Mouse (Mus musculus) induced T-regulatory cell, adult 2 months (primary cell): Measurements from ENCODE around the gene Rnf2.

Source experiments
- DNase-seq: peaks from one replicate; pipeline ENCODE4 v3.0.0-alpha.2; 2012; ENCODE audit warnings: low read depth

Rnf2 gene

DNA sequence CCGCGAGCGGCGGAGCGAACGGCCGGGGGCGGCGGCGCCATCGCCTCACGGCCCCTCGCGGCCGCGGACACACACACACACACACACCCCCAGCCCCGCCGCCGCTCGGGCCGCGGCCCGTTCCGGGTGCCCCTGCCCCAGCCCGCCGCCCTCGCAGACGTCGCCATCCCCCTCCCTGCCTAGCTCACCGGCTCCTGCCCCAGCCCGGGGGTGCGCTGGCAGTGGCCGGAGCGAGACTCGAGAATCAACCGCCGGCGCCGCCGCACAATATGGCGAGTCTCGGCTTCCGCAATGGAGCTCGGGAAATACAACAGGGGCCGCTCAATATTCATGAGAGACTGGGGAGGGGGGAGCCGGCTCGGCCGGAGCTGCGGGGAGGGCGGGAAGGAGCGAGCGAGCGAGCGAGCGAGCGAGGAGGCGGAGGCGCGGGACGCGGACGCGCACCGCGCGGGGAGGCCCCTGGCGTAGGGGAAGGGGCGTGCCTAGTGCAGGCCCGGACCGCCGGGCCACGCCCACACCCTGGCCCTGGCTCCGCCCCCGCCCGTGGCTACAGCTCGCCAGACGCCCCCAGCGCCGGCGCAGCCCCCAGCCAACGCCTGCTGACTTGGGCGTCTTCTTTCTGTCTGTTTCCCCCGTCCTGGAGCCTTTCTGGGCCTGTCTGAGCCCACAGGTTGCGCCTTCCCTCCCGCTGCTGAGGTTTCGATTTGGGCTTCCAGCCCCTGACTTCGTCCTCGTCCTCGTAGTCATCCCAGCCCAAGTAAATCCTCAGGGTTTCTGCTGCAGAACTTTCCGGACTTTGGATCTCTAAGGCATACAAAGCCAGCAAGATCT lies at the start of gene Rnf2:
Gene Rnf2, minus strand, starts transcription at position 425 of the 831 bp plus-strand sequence.
- peak; percentile 95 for DNase-seq

- DNase-seq, result no peak
These were observed 49.0 kb upstream of the Rnf2 start for GRCm38 (mm10) chr1:151549794-151550193.

DNA sequence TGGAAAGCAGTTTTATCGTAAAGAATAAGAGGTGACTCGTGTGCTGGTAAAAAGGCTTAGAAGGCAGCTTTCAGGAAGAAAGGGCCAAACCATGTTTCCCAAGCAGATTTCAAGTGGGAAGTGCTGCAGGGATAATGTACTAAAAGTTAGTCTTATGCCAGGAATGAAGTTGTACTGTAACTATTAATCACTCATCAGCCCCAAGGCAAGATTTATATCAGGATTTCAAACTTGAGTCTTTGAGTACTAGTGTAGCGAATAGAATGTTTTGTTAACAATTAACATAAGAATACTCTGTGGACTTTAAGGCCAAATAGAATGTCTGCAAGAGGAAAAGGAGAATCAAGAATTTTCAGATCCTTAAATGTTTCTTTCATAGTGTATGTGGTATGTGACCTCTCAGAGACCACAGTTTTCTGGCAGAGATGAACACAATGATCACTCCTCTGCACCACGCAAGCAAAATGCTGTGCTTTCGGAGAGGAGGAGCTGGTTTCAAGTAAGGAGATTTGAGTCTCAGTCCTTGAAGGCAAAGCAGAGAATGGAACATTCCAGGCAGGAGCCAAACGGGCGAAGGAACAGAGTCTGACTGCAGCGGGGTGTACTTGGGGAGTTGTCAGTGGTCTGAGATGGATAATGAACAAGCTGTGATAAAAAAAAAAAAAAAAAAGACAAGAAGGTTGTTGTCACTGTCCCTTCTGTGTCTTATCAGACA lies 48.3 kb upstream of the Rnf2 start:
- DNase-seq, result no peak

DNA sequence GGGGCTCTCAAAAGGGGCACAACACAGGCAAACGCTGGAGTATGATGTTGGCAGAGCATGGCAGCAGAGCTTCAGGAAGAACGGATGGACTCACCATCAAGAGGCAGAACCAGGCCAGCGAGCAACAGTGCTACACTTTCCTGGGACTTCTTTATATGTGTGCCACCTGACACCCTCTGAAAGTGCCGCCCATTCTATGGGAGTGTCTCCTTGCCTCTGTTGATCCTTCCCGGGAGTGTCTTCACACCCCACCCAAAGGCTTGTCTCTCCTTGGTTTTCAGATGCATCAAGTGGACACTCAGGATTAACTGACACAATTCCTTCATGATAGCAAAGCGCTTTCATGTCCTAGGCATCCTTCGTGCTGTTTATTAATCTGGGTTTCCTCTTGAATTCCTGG lies 44.8 kb upstream of the Rnf2 start:
- no peak for DNase-seq

- DNase-seq, result no peak
These were observed 43.8 kb upstream of the Rnf2 start for GRCm38 (mm10) chr1:151544581-151544980.

DNA sequence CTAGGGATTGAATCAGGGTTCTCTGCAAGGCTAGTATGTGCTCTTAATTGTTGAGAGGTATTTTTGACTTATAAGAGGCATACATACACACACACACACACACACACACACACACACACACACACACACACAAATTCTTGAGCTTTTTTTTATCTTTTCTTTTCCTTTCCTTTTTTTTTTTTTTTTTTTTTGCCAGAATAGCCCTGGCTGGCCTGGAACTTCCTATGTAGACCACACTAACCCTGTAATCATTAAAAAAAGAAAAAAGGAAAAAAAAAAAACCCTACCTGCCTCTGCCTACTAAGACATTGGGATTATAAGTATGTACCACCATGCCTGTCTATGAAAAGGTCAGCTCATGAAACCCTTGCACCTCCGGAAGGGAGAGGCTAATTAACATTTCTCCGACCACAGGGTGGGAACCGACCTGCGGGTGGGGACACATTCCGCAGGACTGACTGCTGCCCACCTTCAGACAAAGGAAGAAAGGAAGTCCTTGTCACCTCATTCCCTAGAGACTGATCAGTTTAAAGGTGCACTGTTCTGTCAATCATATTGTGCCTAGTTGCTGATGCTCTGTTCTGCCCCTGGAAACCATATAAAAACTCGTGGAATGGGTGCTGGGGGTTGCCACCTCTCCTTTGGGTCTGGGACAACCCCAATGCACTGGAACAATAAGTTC lies 43.2 kb upstream of the Rnf2 start:
- DNase-seq, result no peak

DNA sequence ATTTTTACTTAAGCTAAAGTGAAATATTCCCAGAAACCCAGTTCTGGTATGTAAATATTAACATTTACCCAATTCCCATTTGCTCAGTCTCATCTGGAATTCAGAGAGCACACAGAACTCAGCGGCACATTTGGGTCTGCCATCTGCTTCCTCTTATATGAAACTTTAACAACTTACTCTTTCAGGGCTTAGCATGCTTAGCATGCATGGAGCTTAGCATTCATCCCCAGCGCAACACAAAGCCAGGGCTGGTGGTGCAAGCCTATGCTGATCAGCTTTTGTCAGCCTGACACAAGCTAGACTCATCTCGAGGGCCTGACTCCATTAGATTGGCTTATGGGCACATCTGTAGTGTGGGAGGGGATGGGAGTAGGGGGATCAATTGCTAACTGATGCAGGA lies 25.9 kb upstream of the Rnf2 start:
- DNase-seq, result no peak

DNA sequence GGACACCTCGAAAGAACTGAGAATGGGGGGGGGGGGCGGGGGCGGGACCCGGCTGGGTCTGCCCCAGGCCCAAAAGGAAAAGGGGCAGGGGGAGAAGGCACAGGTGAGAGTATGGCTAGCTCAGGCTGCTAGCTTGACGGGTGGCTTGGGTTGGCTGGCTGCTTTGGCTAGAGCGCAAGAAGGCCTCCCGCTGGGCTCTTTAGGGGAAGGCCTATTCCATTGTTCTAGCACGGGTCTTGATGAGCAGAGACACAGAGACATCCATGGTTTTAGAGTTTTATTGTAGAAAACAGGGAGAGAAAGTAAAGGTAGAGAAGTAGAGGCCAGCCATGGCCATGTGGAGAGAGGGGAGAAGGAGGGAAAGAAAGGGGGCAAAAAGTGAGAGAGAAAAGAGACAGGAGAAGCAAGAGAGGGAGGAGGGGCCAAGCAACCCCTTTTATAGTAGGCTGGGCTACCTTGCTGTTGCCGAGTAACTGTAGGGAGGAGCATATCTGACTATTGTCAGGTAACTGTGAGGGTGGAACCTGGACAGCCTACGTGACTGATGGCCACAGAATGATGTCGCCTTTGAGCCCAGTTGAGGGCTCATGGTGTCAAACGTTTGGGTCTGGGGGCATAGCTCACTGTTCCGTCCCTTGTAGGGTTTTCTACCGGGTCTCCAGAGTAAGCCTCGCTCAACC lies 17.0 kb upstream of the Rnf2 start:
- DNase-seq, result no peak

- no peak for DNase-seq
These were observed 16.1 kb upstream of the Rnf2 start for GRCm38 (mm10) chr1:151516871-151517270.

GRCm38 (mm10) chr1:151515733-151516132 lies 15.0 kb upstream of the Rnf2 start:
- DNase-seq, result no peak

DNA sequence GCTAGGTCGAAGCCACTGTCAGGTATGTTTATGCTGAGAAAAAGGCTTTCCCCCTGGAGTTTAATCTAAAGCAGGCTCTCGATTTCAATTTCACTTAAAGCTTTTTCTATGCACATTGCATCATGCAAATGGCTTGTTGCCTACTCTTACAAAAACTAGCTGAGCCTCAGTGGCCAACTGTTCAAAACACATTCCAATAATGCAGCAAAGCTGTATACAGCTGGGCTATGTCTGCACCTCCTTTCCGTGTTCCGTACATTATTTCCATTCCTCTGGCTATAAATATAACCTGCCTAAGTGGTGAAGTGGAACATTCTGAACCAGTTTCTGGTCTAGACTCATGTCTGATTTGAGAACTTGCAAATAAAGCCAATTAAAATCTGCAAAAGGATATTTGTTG lies 13.4 kb upstream of the Rnf2 start:
- no peak for DNase-seq

- no peak for DNase-seq
These were observed 10.1 kb upstream of the Rnf2 start for GRCm38 (mm10) chr1:151510811-151511210.

- DNase-seq, result peak; percentile 74
These were observed 797 bp downstream of the Rnf2 start for GRCm38 (mm10) chr1:151499815-151500501.

DNA sequence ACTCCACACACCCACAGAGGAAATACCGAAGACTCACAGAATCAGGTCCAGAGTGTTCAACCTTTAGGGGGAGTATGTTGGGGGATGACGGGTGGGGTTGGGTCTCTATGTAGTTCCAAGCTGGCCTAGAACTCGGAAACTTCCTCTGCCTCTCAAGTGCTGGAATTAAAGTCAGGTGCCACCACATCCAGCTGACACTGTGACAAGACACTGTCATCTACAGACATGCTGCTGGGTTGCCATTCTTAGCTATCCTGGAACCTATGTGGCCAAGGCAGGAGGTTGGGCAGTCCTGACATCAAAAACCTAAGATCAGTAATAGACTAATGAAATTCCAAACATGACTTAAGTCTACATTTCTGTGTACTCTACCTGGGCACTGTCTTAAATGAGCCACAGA lies 2.4 kb downstream of the Rnf2 start:
- peak; percentile 18 for DNase-seq

GRCm38 (mm10) chr1:151497942-151498341 lies 2.8 kb downstream of the Rnf2 start:
- DNase-seq, result no peak

- DNase-seq, result peak; percentile 78
These were observed 3.7 kb downstream of the Rnf2 start for GRCm38 (mm10) chr1:151497028-151497427.

GRCm38 (mm10) chr1:151495635-151496285 lies 5.0 kb downstream of the Rnf2 start:
- no peak for DNase-seq

DNA sequence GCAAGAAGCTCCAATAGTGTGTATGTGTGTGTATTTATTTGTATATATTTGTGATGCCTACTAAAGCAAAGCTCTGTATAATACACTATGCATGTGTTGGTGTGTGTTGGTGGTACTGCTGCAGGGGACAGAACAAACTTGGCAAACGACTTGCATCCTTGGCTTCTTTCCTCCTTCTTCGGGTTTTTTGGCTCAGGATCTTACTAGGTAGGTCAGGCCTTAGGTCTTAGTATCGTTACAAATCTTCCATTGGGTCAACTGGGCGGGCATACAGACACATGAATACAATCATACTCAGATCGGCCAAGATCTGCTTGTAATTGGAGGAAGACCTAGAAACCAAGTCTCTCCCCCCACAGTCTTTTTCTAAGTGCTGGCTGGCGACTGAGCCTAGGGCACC lies 6.0 kb downstream of the Rnf2 start:
- no peak for DNase-seq

GRCm38 (mm10) chr1:151493826-151494225 lies 6.9 kb downstream of the Rnf2 start:
- no peak for DNase-seq

DNA sequence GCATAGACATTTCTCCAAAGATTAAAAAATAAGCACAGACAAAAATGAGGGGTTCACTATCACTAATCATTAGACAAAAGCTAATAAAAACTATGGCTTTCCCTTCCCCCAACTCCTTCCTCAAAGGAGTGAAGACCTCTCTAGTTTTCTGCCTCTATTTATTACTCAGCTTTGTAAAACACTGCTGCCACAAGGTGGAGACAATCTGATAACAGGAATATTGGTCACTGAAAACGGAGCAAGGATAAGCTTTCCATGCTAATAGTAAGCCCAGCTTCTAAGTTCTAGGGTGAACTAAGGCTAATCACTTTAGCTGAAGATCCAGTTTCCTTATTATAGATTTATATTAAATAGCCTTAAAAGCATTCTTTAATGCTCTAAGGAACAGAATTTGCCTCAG lies 8.3 kb downstream of the Rnf2 start:
- DNase-seq, result no peak

DNA sequence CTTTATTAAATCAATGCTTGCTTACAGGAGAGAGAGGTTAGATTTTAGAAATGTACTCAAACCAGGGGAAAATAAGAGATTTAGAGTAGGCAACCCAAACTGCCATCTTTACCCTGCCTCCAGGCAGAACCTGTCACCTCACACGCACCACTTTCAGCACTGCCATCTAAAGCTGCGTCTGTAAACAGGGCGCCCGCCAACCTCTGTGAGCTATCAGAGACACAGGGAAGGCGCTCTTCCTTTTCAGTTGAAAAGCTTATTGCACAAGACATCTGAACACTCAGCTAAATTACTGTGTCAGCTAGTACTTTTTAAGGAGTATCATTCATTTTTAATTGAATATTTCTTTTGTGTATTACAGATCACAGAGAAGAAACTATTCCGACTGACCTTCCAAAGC lies 10.9 kb downstream of the Rnf2 start:
- no peak for DNase-seq
